Mouse (Mus musculus) lung, embryonic 16.5 days (tissue): ENCODE results near the gene Fam19a1. TPM values are rescaled to one million over a fixed set of nuclear protein-coding genes. Genes with fewer than 3 reads are reported as not detected.
A peak's percentile ranks its signal among the peaks of the same experiment; 100 is the strongest.

Source experiments
- ATAC-seq: fragments of 200-750 bp; cut with Nextera tagmentation; 2 replicates; pipeline ENCODE4 v1.8.0; 2017; ENCODE audit warnings: low read depth, mild to moderate bottlenecking, moderate library complexity
- H3K27ac ChIP-seq: fragments of 300-500 bp; sonication (generic); 2 replicates; pipeline ENCODE4 v1.5.1; 2014; ENCODE audit warnings: mild to moderate bottlenecking, control low read depth, low read length
- H3K27me3 ChIP-seq: fragments of 300-500 bp; sonication (generic); 2 replicates; pipeline ENCODE4 v1.6.1; 2014; ENCODE audit warnings: low read depth, low read length, mixed read lengths; ENCODE audit not compliant: control insufficient read depth, insufficient read depth
- H3K36me3 ChIP-seq: fragments of 300-500 bp; sonication (generic); 2 replicates; pipeline ENCODE4 v1.6.1; 2014; ENCODE audit warnings: low read length; ENCODE audit not compliant: control insufficient read depth, insufficient read depth
- H3K4me1 ChIP-seq: fragments of 300-500 bp; sonication (generic); replicated peaks from 2 replicates; pipeline ENCODE4 v1.6.1; 2014; ENCODE audit warnings: low read length, mixed read lengths; ENCODE audit not compliant: control insufficient read depth, insufficient read depth
- H3K4me2 ChIP-seq: fragments of 300-500 bp; sonication (generic); 2 replicates; pipeline ENCODE4 v1.6.1; 2014; ENCODE audit warnings: low read depth, low read length, control low read depth
- H3K4me3 ChIP-seq: fragments of 300-500 bp; sonication (generic); 2 replicates; pipeline ENCODE4 v1.5.1; 2014; ENCODE audit warnings: mild to moderate bottlenecking, low read length, control low read depth
- H3K9ac ChIP-seq: fragments of 300-500 bp; sonication (generic); 2 replicates; pipeline ENCODE4 v1.6.1; 2014; ENCODE audit warnings: low read length, control low read depth
- H3K9me3 ChIP-seq: fragments of 300-500 bp; sonication (generic); 2 replicates; pipeline ENCODE4 v1.6.1; 2016; ENCODE audit warnings: low read length; ENCODE audit not compliant: control insufficient read depth
- WGBS: fragments of 180-500 bp; shearing (Covaris S2); extraction: QIAGEN DNeasy Blood & Tissue Kit; methylation state at CpG from one replicate; pipeline ENCODE4 v1.1.7; 2014; 5-methylcytosine and 5-hydroxymethylcytosine counted together
- polyA plus RNA-seq: library from polyadenylated mRNA; unstranded; fragments of >200 nt; fragmentation: Nextera tagmentation; extraction: Ambion mirVana; gene quantifications from 2 replicates; pipeline ENCODE4 v1.2.1, GENCODE M21; 2015

The Fam19a1 gene
- polyA plus RNA-seq, 1 experiment from 2014 or later: 1.9 TPM

DNA sequence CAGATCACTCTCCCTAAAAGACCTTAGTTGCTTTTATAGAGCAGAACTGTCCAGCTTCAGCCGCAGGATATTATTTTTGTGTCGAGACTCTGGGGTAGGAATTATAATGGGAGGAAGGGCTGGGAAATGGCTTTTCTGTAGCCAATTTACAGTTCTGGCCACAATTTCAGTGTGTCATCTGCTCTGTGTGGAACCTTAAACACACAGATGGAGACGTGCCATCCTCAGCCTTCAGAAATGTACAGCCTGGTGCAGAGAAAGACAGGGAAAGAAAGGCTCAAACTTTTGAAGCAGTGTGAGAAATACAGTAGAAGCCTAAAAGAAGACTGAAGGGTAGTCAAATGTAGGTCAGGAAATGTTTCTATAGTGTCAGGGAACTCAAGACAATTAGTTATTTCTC is 519.3 kb downstream of the Fam19a1 start:
- Histone ChIP-seq H3K27ac (no peak overlapping the region), H3K9me3 (no peaks in the 10 kb centered on the region), H3K27me3 (no peaks in the 10 kb centered on the region), H3K9ac (no peak overlapping the region), H3K4me2 (no peak overlapping the region), H3K4me1 (no peaks in the 10 kb centered on the region), H3K36me3 (no peaks in the 10 kb centered on the region), H3K4me3 (no peak overlapping the region)
- WGBS: 63% methylated on average over 3 of the region's 3 CpGs
- ATAC-seq: no peak

DNA sequence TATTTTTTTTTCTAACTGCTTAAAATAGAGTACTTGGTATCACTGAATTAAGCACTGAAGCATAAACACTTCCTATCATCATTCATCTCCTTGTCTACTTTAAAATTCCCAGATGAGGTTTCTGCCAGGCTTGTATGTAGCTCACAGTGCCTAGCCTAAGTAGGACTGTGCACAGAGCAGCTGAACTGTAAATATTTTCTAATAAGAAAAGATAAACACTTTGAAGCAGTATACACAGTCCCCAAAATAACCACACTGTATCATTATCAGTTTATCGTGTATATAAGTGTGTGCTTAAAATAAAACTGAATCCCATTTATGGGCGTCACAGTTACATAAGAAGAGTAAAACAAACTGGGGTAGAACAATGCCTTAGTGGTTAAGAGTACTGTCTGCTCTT is 522.7 kb downstream of the Fam19a1 start:
- Histone ChIP-seq H3K36me3 (no peaks in the 10 kb centered on the region), H3K4me2 (no peak overlapping the region), H3K27ac (peak overlapping the region; percentile 57; the same call in 1 of the 2 replicates), H3K9ac (no peak overlapping the region), H3K9me3 (no peaks in the 10 kb centered on the region), H3K4me3 (no peak overlapping the region), H3K27me3 (no peaks in the 10 kb centered on the region), H3K4me1 (no peaks in the 10 kb centered on the region)
- peak; percentile 97 for ATAC-seq
- WGBS: 32% methylated on average over 2 of the region's 2 CpGs

DNA sequence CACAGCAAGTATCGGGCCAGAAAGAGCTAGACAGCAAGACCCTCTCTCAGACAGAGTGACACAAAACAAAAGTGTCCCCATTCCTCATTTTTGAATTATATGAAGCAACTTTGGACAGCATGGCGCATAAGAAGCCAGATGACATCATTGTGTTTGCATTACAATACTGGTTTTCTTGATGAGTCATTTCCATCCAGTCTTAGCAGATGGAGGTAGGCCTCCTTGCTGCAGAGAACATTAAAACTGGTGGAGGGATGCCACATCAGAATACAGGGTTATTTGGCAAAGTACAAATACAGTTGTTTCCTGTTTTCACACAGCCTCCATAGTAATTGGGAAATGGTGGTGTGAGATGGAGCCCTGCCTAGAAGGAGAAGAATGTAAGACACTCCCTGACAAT is 535.8 kb downstream of the Fam19a1 start:
- Histone ChIP-seq H3K9me3 (no peaks in the 10 kb centered on the region), H3K9ac (no peak overlapping the region), H3K27ac (no peak overlapping the region), H3K36me3 (no peaks in the 10 kb centered on the region), H3K4me2 (no peak overlapping the region), H3K4me1 (no peaks in the 10 kb centered on the region), H3K4me3 (no peak overlapping the region), H3K27me3 (no peaks in the 10 kb centered on the region)
- ATAC-seq: peak; percentile 49; the same call in 1 of the 2 replicates
- 83% methylated on average over 2 of the region's 2 CpGs for WGBS

DNA sequence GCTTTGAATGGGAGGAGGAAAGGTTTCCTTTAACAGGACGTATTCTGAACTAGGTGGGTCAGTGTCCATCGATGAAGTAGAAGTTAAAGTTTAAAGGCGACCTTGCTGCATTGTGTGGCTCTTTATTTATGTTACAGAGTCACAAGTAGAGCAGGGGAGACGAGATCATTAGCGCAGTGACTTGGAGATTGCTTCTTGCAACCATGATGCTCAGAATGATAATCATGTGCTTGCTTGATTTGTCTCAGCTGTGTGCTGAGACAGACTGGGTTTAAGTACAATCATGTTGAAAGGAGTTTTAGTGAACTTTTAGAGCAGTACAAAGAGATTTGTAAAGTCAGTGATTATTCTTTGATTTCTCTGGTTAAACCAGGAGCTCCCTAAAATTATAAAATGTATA is 536.3 kb downstream of the Fam19a1 start:
- Histone ChIP-seq H3K36me3 (no peaks in the 10 kb centered on the region), H3K4me3 (no peak overlapping the region), H3K4me1 (no peaks in the 10 kb centered on the region), H3K27ac (no peak overlapping the region), H3K27me3 (no peaks in the 10 kb centered on the region), H3K9ac (no peak overlapping the region), H3K9me3 (no peaks in the 10 kb centered on the region), H3K4me2 (no peak overlapping the region)
- WGBS: 40% methylated on average over 5 of the region's 5 CpGs
- peak; percentile 59; the same call in 1 of the 2 replicates for ATAC-seq

DNA sequence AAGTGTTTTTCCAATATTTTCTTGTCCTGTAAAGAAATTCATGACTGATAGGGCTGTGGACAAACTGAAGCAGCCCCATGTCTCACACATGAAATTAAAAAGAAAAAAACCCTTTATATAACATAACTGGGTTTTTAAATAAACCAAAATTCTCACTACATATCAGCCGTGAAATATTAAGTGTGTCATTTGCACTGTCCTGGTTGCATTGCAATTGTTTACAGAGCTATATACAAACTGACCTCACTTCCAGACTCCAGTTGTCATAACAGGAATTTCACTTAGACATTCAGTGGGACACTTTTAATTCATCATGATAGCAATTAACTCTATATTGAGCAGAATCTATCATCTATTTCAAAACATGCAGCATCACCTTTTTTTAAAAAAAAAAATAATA is 553.4 kb downstream of the Fam19a1 start:
- no peak overlapping the region for H3K4me3 ChIP-seq

DNA sequence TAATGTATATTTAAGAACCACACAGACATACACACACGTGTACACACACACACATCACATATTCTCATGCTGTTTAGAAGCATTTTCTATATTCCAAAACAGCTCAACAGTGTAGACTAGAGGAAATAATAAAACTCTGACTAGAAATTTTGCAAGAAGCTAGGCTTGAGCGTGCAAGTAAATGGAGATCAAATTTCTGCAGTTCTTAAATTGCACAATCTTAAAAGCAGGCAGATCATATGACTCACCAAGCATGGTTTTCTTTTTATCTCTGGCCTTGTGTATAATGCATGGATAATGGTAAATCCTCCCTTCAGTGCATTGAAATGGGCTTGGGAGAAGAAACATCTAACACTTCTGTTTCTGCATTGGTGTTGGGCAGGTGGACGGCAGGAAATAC is 564.9 kb downstream of the Fam19a1 start:
- no peaks in the 10 kb centered on the region for H3K4me1 ChIP-seq
- H3K27me3 ChIP-seq: no peaks in the 10 kb centered on the region
- no peaks in the 10 kb centered on the region for H3K36me3 ChIP-seq
- H3K4me2 ChIP-seq: no peak overlapping the region
- 66% methylated on average over 3 of the region's 3 CpGs for WGBS
- no peak overlapping the region for H3K27ac ChIP-seq
- H3K9me3 ChIP-seq: no peaks in the 10 kb centered on the region
- ATAC-seq: no peak
- H3K9ac ChIP-seq: no peak overlapping the region
- no peak overlapping the region for H3K4me3 ChIP-seq

More for the DNA sequence above, 553.4 kb downstream of the Fam19a1 start:
- H3K36me3 ChIP-seq: no peaks in the 10 kb centered on the region
- H3K9me3 ChIP-seq: no peaks in the 10 kb centered on the region
- no peak overlapping the region for H3K27ac ChIP-seq
- ATAC-seq: peak; percentile 68
- WGBS: 36% methylated on average over 1 of the region's 1 CpGs
- no peak overlapping the region for H3K4me2 ChIP-seq
- H3K27me3 ChIP-seq: no peaks in the 10 kb centered on the region
- no peak overlapping the region for H3K9ac ChIP-seq
- H3K4me1 ChIP-seq: no peaks in the 10 kb centered on the region; the same call in 1 of the 2 replicates

Other genes with a start within 250 kb of the Fam19a1 start
- not detected in 2 replicates for gene 1700123L14Rik, start 53.1 kb downstream of the Fam19a1 start, polyA plus RNA-seq